Mouse (Mus musculus): Measurements from ENCODE around the gene Ldlr. TPM values are rescaled to one million over a fixed set of nuclear protein-coding genes. Genes with fewer than 3 reads are reported as not detected.
"Not testable (repeated sequence)": the region's sequence is repeated elsewhere in the genome, so short reads cannot be mapped to it uniquely, and the experiment has no call there.

The Ldlr gene
- total and polyA plus RNA-seq, 2 experiments from 2014 or later, result 11.1 to 19.1 TPM

DNA sequence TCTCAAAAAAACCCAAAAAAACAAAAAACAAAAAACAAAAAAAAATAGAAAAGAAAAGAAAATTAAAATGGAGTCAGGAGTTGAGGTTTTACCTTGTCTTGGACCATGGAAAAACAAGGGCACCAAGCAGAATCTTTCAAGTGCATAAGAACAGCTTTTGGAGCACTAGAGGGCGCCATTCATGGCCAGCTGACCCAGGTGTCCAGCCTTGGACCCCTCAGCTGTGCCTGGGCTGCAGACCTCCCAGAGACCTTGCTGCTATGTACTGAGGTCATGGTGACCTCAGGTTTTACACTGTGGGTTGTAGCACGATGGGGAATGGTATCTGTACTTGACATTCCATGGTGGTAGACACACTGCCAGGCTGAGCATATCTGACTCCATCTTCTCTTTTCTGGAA is 31.4 kb upstream of the Ldlr start:
- DNase-seq, result peak; percentile 25

DNA sequence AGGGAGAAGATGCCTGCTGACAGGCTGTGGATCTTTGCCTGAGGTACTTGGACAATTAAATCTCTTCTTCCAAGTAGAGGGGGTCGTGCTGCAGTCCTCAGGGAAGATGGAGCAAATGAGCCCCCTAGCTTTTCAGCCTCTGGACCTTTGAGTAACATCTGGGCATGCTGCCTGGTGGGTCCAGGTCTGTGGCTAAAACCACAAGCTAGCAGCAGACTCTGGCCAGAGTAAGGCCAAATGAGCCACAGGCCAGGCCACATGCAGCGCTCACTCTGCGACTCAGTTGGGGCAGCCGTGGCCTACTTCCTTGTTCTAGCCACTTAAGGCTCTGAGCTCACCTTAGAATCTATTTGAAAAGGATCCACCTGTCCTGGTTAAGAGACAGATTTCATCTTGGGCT is 30.8 kb upstream of the Ldlr start:
- Histone ChIP-seq H3K9me3 (ENCODE audit: low read length) (no peaks in the 10 kb centered on the region), H3K27ac (ENCODE audit: low read depth, low read length) (no peak overlapping the region), H3K27me3 (ENCODE audit: insufficient read depth, low read length) (no peaks in the 10 kb centered on the region), H3K36me3 (ENCODE audit: insufficient read depth) (peaks cover 80% of the 10 kb centered on the region), H3K4me1 (ENCODE audit: insufficient read depth) (no peaks in the 10 kb centered on the region), H3K4me2 (ENCODE audit: low read depth) (no peak overlapping the region), H3K4me3 (ENCODE audit: low read depth, low read length) (no peak overlapping the region), H3K9ac (no peak overlapping the region)
- ATAC-seq (no peak), DNase-seq (no peak)
- WGBS, result 98% methylated on average over 4 of the region's 4 CpGs
- TF ChIP-seq CTCF (IDR thresholded peaks at IDR 0.05; ENCODE audit: low read depth), result no peak

More for the DNA sequence above, 31.4 kb upstream of the Ldlr start:
- Histone ChIP-seq H3K27ac (ENCODE audit: low read depth, low read length) (no peak overlapping the region), H3K4me2 (ENCODE audit: low read depth) (no peak overlapping the region), H3K9ac (no peak overlapping the region), H3K4me1 (ENCODE audit: insufficient read depth) (no peaks in the 10 kb centered on the region), H3K4me3 (ENCODE audit: low read depth, low read length) (no peak overlapping the region), H3K9me3 (ENCODE audit: low read length) (no peaks in the 10 kb centered on the region), H3K27me3 (ENCODE audit: insufficient read depth, low read length) (no peaks in the 10 kb centered on the region), H3K36me3 (ENCODE audit: insufficient read depth) (peaks cover 81% of the 10 kb centered on the region)
- peak; percentile 34; the same call in 1 of the 2 replicates for ATAC-seq
- WGBS, result 52% methylated on average over 2 of the region's 2 CpGs
- TF ChIP-seq CTCF (IDR thresholded peaks at IDR 0.05; ENCODE audit: low read depth), result peak; percentile 57

DNA sequence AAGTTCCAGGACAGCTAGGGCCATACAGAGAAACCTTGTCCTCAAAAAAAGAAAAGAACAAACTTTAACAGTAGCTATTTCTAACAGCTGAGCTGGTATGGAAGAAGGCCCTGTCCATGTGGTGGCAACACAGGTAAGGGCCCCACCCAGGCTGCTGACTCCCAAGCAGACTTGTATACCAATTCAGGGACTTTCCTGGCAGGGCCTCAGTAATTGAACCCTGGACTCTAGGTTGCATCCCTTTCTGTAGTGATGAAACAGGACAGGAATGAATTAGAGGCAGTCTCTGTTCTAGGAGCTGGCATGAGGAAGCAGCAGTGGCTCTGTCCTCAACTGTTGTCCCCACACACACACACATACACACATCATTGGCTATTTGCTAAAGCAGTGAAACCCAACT is 29.2 kb upstream of the Ldlr start:
- Histone ChIP-seq H3K9me3 (ENCODE audit: low read length) (no peaks in the 10 kb centered on the region), H3K4me1 (ENCODE audit: insufficient read depth) (no peaks in the 10 kb centered on the region), H3K9ac (no peak overlapping the region), H3K4me2 (ENCODE audit: low read depth) (no peak overlapping the region), H3K27me3 (ENCODE audit: insufficient read depth, low read length) (no peaks in the 10 kb centered on the region), H3K36me3 (ENCODE audit: insufficient read depth) (peaks cover 70% of the 10 kb centered on the region), H3K27ac (ENCODE audit: low read depth, low read length) (no peak overlapping the region), H3K4me3 (ENCODE audit: low read depth, low read length) (no peak overlapping the region)
- no peak for TF ChIP-seq CTCF (IDR thresholded peaks at IDR 0.05; ENCODE audit: low read depth)
- ATAC-seq (no peak), DNase-seq (no peak)

DNA sequence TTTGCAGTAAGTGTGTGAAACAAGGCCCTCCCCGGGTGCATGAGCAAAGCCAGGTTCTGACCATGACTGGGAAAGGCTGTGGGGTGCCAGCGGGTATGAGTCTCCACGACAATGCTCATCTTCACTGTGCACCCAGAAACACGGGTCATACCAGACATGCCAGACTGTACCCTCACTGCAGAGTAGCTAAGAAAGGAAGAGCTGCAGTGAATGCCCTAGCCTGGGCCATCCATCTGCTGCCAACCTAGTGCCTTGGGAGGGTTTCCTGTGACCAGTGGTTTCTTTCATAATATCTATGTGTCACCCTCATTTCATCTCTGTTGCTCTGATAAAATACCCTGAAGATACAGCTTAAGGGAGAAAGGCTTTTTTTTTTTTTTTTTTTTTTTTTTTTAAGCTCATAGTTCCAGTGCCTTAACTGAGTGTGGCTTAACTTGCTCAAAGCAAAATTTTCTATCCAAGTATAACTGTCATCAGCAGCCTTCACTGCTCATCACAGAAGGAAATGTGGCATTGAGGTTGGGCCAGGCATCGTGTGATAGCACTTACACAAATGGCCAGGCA is 28.0 kb upstream of the Ldlr start:
- no peak for TF ChIP-seq CTCF (IDR thresholded peaks at IDR 0.05; ENCODE audit: low read depth)
- no peak for ATAC-seq
- Histone ChIP-seq H3K36me3 (ENCODE audit: insufficient read depth) (peaks cover 69% of the 10 kb centered on the region), H3K9ac (no peak overlapping the region), H3K4me3 (ENCODE audit: low read depth, low read length) (no peak overlapping the region), H3K27ac (ENCODE audit: low read depth, low read length) (no peak overlapping the region), H3K9me3 (ENCODE audit: low read length) (no peaks in the 10 kb centered on the region), H3K4me2 (ENCODE audit: low read depth) (no peak overlapping the region), H3K4me1 (ENCODE audit: insufficient read depth) (no peaks in the 10 kb centered on the region), H3K27me3 (ENCODE audit: insufficient read depth, low read length) (no peaks in the 10 kb centered on the region)
- WGBS, result 89% methylated on average over 5 of the region's 5 CpGs
- no peak for DNase-seq

DNA sequence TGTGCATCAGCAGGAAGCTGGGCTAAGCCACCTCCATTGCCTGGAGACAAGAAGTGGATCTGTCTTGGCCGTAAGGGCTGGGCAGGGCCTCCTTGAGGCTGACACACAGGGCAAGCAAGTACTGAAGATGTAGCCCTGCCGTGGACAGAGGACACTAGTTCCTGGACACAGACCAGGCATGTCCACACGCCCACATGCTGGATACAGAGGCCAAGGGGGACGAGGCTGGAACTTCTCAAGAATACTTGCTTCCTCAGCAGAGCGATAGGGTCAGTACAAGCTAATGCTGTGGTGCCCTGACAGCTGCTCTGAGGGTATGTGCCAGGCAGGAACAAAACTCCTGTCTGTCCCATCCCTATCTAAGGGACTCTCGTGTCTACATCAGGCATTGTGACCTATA is 26.2 kb upstream of the Ldlr start:
- no peak for ATAC-seq
- H3K4me2 ChIP-seq (ENCODE audit: low read depth), result no peak overlapping the region
- no peak overlapping the region for H3K9ac ChIP-seq
- no peaks in the 10 kb centered on the region for H3K4me1 ChIP-seq (ENCODE audit: insufficient read depth)
- WGBS, result 89% methylated on average over 6 of the region's 6 CpGs
- peaks cover 74% of the 10 kb centered on the region for H3K36me3 ChIP-seq (ENCODE audit: insufficient read depth)
- H3K9me3 ChIP-seq (ENCODE audit: low read length), result no peaks in the 10 kb centered on the region
- no peak overlapping the region for H3K4me3 ChIP-seq (ENCODE audit: low read depth, low read length)
- H3K27me3 ChIP-seq (ENCODE audit: insufficient read depth, low read length), result no peaks in the 10 kb centered on the region
- DNase-seq, result no peak
- no peak overlapping the region for H3K27ac ChIP-seq (ENCODE audit: low read depth, low read length)
- no peak for TF ChIP-seq CTCF (IDR thresholded peaks at IDR 0.05; ENCODE audit: low read depth)

DNA sequence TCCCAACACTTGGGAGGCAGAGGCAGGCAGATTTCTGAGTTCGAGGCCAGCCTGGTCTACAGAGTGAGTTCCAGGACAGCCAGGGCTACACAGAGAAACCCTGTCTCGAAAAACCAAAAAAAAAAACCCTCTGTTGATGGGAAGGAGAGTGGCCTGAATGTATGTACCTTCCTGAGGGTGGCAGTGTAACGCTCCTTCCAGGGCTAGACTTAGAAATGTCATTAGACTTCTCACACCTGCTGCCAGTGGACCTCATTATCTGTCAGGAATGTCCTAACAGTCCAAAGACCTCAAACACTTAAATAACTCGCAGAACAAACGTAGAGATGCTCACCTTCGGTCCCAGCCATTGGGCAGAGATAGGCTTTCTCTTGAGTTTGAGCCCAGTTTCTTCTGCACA is 24.0 kb upstream of the Ldlr start:
- H3K4me3 ChIP-seq (ENCODE audit: low read depth, low read length); DNase-seq; H3K9ac ChIP-seq; H3K4me1 ChIP-seq (ENCODE audit: insufficient read depth); H3K9me3 ChIP-seq (ENCODE audit: low read length); H3K27me3 ChIP-seq (ENCODE audit: insufficient read depth, low read length); H3K4me2 ChIP-seq (ENCODE audit: low read depth); H3K27ac ChIP-seq (ENCODE audit: low read depth, low read length); ATAC-seq: not testable (repeated sequence)
- 87% methylated on average over 6 of the region's 6 CpGs for WGBS
- TF ChIP-seq CTCF (IDR thresholded peaks at IDR 0.05; ENCODE audit: low read depth), result peak; percentile 32
- peaks cover 80% of the 10 kb centered on the region for H3K36me3 ChIP-seq (ENCODE audit: insufficient read depth)

DNA sequence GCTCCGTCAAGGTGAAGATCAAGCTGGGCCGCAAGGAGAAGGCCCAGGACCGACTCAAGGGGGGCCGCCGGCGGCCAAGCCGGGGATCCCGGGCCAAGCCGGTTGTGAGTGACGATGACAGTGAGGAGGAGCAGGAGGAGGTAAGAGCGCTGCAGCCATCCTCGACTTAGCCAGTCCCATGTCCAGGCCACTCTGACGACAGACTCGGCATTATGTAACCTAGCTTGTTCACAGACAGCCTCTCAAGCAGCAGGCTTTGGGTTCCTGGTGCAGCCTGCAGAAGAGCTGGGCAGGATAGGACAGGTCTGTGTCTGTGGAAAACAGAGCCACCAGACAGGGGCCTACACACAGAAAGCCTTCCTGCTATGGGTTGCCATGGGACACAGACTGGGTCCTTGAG is 22.2 kb upstream of the Ldlr start:
- H3K4me3 ChIP-seq (ENCODE audit: low read depth, low read length), result no peak overlapping the region
- DNase-seq (no peak), ATAC-seq (no peak)
- peaks cover 79% of the 10 kb centered on the region for H3K36me3 ChIP-seq (ENCODE audit: insufficient read depth)
- H3K27me3 ChIP-seq (ENCODE audit: insufficient read depth, low read length), result no peaks in the 10 kb centered on the region
- no peak overlapping the region for H3K27ac ChIP-seq (ENCODE audit: low read depth, low read length)
- H3K4me2 ChIP-seq (ENCODE audit: low read depth), result no peak overlapping the region
- no peaks in the 10 kb centered on the region for H3K4me1 ChIP-seq (ENCODE audit: insufficient read depth)
- H3K9ac ChIP-seq, result no peak overlapping the region
- H3K9me3 ChIP-seq (ENCODE audit: low read length), result no peaks in the 10 kb centered on the region
- TF ChIP-seq CTCF (IDR thresholded peaks at IDR 0.05; ENCODE audit: low read depth), result no peak
- 94% methylated on average over 14 of the region's 14 CpGs for WGBS
